Mouse (Mus musculus) retina, adult 2 months (tissue): ENCODE measurements around the gene Dusp11.
"Not testable (repeated sequence)": the region's sequence is repeated elsewhere in the genome, so short reads cannot be mapped to it uniquely, and the experiment has no call there.

Experiments
- DNase-seq: peaks from one replicate; pipeline ENCODE4 v3.0.0-alpha.2; 2012; ENCODE audit warnings: low read depth, low spot score

Gene Dusp11

DNA sequence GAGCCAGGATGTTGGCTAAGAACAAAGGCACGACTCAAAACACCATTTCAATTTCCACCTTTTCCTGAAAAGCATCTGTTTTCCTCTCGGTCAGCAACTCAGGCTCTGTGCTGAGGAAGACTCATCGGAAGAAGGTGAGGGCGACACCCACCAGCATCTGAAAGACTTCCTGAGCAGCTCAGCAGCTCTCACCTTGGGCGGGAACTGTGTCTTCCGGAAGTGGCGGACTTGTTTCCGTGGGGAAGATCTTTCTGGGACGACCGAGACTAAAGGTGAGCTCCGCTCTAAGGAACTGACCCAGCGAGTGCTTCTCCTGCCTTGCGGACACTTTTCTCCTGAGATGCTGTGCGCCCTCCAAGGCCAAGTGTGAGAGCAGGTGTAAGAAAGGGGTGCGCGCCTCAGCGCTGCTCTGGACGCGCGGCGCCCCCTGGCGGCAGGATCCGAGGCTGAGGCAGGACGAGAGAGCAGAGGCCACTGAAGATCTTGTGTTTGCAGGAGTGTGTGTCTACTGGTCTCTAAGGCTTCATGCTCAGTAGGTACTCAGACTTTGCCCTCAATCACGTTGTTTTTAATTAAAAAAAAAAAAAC is 66.3 kb downstream of the Dusp11 start:
- not testable (repeated sequence) for DNase-seq
